Mouse (Mus musculus): ENCODE data around the gene Ripor3. TPM values are rescaled to one million over a fixed set of nuclear protein-coding genes. Genes with fewer than 3 reads are reported as not detected.
"Not testable (repeated sequence)": the region's sequence is repeated elsewhere in the genome, so short reads cannot be mapped to it uniquely, and the experiment has no call there.

Ripor3 gene
- under 1 TPM; 0.28 to 0.41 TPM for total RNA-seq (2021)

GRCm38 (mm10) chr2:168009936-168010668, at the start of gene Ripor3:
Gene Ripor3 (minus strand): TSS chr2:168010618.
- DNase-seq (ENCODE audit: extremely low spot score in 1 of 2, low spot score in 2 of 2) = peak in 1 of 2 experiments; percentile 78
- intact Hi-C loops (cut with DNase I) = loop anchor here (10.0 kb wide), 1 partner anchor 325 kb away; the partner anchor contains the start of genes Cebpb and Tmem189

GRCm38 (mm10) chr2:168059200-168059790, 48.9 kb upstream of the Ripor3 start:
- no peak for DNase-seq (ENCODE audit: extremely low spot score in 1 of 2, low spot score in 2 of 2)
- intact Hi-C loops (cut with DNase I) = no loop called here

- intact Hi-C loops (cut with DNase I) = no loop called here
- no peak for DNase-seq (ENCODE audit: extremely low spot score in 1 of 2, low spot score in 2 of 2)
These were observed 48.2 kb upstream of the Ripor3 start for GRCm38 (mm10) chr2:168058488-168059199.

- intact Hi-C loops (cut with DNase I); DNase-seq (ENCODE audit: extremely low spot score in 1 of 2, low spot score in 2 of 2): not testable (repeated sequence)
These were observed 47.5 kb upstream of the Ripor3 start for GRCm38 (mm10) chr2:168057876-168058275.

GRCm38 (mm10) chr2:168056666-168056933, 46.2 kb upstream of the Ripor3 start:
- DNase-seq (ENCODE audit: extremely low spot score in 1 of 2, low spot score in 2 of 2) = no peak
- intact Hi-C loops (cut with DNase I) = no loop called here

GRCm38 (mm10) chr2:168055910-168056665, 45.7 kb upstream of the Ripor3 start:
- no peak for DNase-seq (ENCODE audit: extremely low spot score in 1 of 2, low spot score in 2 of 2)
- intact Hi-C loops (cut with DNase I) = no loop called here

- intact Hi-C loops (cut with DNase I) = no loop called here
- DNase-seq (ENCODE audit: extremely low spot score in 1 of 2, low spot score in 2 of 2) = no peak
These were observed 43.7 kb upstream of the Ripor3 start for GRCm38 (mm10) chr2:168054142-168054541.

- no peak for DNase-seq (ENCODE audit: extremely low spot score in 1 of 2, low spot score in 2 of 2)
- intact Hi-C loops (cut with DNase I) = no loop called here
These were observed 42.3 kb upstream of the Ripor3 start for GRCm38 (mm10) chr2:168052689-168053088.

- DNase-seq (ENCODE audit: extremely low spot score in 1 of 2, low spot score in 2 of 2) = no peak
- intact Hi-C loops (cut with DNase I) = no loop called here
These were observed 41.7 kb upstream of the Ripor3 start for GRCm38 (mm10) chr2:168052156-168052555.

GRCm38 (mm10) chr2:168050000-168050942, 39.9 kb upstream of the Ripor3 start:
- peak in 1 of 2 experiments; percentile 51 for DNase-seq (ENCODE audit: extremely low spot score in 1 of 2, low spot score in 2 of 2)
- intact Hi-C loops (cut with DNase I) = no loop called here

- intact Hi-C loops (cut with DNase I) = no loop called here
- no peak for DNase-seq (ENCODE audit: extremely low spot score in 1 of 2, low spot score in 2 of 2)
These were observed 38.7 kb upstream of the Ripor3 start for GRCm38 (mm10) chr2:168049002-168049635.

- intact Hi-C loops (cut with DNase I) = no loop called here
- DNase-seq (ENCODE audit: extremely low spot score in 1 of 2, low spot score in 2 of 2) = no peak
These were observed 36.0 kb upstream of the Ripor3 start for GRCm38 (mm10) chr2:168046467-168046866.

- DNase-seq (ENCODE audit: extremely low spot score in 1 of 2, low spot score in 2 of 2) = no peak
- intact Hi-C loops (cut with DNase I) = no loop called here
These were observed 35.4 kb upstream of the Ripor3 start for GRCm38 (mm10) chr2:168045771-168046170.

- no peak for DNase-seq (ENCODE audit: extremely low spot score in 1 of 2, low spot score in 2 of 2)
- intact Hi-C loops (cut with DNase I) = no loop called here
These were observed 34.9 kb upstream of the Ripor3 start for GRCm38 (mm10) chr2:168045357-168045756.

GRCm38 (mm10) chr2:168044681-168045287, 34.4 kb upstream of the Ripor3 start:
- intact Hi-C loops (cut with DNase I) = no loop called here
- no peak for DNase-seq (ENCODE audit: extremely low spot score in 1 of 2, low spot score in 2 of 2)

GRCm38 (mm10) chr2:168042019-168042418, 31.6 kb upstream of the Ripor3 start:
- intact Hi-C loops (cut with DNase I) = no loop called here
- DNase-seq (ENCODE audit: extremely low spot score in 1 of 2, low spot score in 2 of 2) = no peak

GRCm38 (mm10) chr2:168040751-168041150, 30.3 kb upstream of the Ripor3 start:
- intact Hi-C loops (cut with DNase I) = no loop called here
- no peak for DNase-seq (ENCODE audit: extremely low spot score in 1 of 2, low spot score in 2 of 2)
